Mouse (Mus musculus) erythroblast, embryonic 14.5 days (primary cell): ENCODE data around the gene Art4.

Experiments
- GATA1 ChIP-seq: IDR thresholded peaks from 2 replicates; pipeline ENCODE4 v1.6.1; 2012; ENCODE audit warnings: low read length, inconsistent platforms, mixed read lengths
- TAL1 ChIP-seq: IDR thresholded peaks from 3 replicates; pipeline ENCODE4 v1.6.1; 2012; ENCODE audit warnings: low read length, inconsistent platforms, mixed read lengths

- TF ChIP-seq GATA1, result no peak
- TF ChIP-seq TAL1, result no peak
These were observed 12.6 kb downstream of the Art4 start for GRCm38 (mm10) chr6:136844903-136845302.
